Mouse (Mus musculus): ENCODE results near the gene Ppil6. TPM values are rescaled to one million over a fixed set of nuclear protein-coding genes. Genes with fewer than 3 reads are reported as not detected.

Ppil6 gene
- total RNA-seq, 2 experiments from 2014 or later, result 6.2 to 7.3 TPM

DNA sequence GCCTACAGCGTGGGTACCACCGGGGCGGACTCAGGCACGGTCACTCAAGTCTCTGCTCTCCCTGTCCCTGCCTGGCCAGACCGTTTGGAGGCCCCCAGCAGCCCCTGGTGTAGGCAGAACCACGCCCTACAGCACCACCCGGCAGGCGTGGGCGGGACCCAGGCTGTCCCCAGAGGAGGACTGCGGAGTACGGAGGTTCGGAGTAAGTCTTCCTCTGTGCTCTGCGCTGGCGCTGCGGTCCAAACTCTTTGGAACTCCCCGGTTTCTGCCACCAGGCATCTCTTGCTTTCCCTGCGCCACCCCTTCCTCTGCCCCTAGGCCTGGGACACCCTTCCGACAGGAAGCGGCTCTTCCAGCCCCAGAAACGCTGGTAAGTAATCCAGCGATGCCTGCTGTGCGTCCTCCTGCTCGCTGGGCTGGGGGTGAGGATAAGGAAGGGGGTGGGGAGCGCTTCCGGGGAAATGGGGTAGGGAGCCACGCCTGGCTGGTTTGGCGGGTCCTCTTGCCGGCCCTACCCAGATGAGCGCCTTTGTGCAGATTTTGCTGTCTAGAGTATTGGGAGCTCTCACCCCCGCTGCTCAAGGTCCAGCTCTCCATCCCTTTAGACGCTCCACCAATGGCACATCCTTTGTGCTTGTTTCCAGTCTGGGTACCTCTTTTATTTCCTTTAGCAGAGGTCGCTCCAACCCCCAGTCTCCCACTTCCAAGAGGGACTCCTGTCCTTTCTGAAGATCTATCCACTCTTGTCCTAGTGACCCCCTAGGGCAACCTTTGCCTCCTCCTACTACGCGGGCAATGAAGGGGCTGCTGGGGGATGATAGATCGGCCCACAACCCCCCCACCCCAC is 13.8 kb upstream of the Ppil6 start, which contains the start of gene Mical1:
Gene Mical1, plus strand, starts transcription at position 144 of the 847 bp plus-strand sequence.
- DNase-seq (ENCODE audit: extremely low spot score in 1 of 2, low spot score in 2 of 2), result peak in 1 of 2 experiments; percentile 85
- intact Hi-C loops (cut with DNase I), result no loop called here

DNA sequence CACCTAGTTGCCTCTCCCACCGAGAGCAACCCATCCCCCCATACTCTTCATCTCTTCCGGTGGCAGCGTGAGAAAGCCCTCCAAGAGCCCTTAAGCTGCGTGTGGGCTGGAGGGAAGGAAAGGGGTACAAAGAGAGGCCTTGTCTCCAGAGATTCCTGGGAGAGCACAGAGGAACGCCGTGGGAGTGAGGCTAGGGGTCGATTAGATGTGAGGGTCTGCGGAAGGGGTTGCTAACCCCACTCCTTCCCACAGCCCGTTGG is 13.3 kb upstream of the Ppil6 start:
- intact Hi-C loops (cut with DNase I), result no loop called here
- peak in 1 of 2 experiments; percentile 48 for DNase-seq (ENCODE audit: extremely low spot score in 1 of 2, low spot score in 2 of 2)

DNA sequence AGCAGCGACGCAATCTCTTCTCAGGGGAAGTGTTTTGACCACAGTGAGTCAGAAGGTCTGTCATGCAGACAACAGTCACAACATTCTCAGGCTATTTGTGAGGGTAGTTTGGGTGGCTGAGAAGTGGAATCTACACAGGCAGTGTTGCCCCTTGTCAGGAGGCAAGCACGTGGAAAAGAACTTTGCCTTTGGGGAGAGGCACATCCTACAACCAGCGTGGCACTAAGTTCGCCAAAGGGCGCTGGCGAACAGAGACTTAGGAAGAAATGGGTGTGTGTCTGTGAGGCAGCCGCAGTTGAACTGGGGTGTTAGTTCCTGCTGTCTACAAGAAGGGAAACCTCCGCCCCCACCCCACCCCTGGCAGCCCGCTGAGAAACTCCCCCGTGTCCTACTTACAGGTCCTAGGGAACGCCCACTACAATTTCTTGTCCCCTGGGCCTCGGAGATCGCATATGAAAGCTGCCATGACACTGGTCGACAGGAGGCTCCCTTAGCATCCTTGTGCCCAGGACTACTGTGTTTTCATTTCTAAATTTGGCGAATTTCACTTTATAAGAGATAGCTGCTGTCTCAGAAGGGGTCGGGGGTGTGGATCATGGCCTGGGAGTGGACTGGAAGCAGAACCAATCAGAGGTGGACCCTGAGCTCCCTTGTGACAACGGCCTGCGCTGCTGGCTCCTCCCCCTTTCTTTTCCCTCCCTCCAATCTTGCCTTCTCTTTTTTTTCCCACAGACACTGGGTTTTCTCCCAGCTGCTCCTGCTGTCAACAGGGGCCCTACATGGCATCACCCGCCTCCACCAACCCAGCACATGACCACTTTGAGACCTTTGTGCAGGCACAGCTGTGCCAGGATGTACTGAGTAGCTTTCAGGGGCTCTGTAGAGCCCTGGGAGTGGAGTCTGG is 12.7 kb upstream of the Ppil6 start:
- intact Hi-C loops (cut with DNase I), result no loop called here

DNA sequence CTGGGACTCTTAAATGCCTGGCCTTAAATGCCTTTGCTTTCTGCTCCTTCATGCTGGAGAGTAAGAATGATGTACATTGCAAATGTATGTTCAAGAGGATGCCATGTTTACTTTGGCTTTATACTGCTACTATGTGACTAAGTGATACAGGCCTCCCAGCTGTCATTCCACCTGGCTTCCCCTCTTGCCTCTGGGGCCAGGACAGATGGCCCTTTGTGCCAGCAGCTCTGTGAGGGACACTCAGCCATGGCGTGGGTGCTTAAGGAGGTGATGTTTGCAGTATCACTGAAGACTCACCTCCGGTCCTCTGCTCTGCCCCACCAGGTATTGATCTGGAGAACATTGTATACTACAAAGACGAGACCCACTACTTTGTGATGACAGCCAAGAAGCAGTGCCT is 10.3 kb upstream of the Ppil6 start:
- no peak for DNase-seq (ENCODE audit: extremely low spot score in 1 of 2, low spot score in 2 of 2)
- intact Hi-C loops (cut with DNase I), result no loop called here

More for the DNA sequence above, 12.7 kb upstream of the Ppil6 start:
- peak; percentile 54 to 87 for DNase-seq (ENCODE audit: extremely low spot score in 1 of 2, low spot score in 2 of 2)

DNA sequence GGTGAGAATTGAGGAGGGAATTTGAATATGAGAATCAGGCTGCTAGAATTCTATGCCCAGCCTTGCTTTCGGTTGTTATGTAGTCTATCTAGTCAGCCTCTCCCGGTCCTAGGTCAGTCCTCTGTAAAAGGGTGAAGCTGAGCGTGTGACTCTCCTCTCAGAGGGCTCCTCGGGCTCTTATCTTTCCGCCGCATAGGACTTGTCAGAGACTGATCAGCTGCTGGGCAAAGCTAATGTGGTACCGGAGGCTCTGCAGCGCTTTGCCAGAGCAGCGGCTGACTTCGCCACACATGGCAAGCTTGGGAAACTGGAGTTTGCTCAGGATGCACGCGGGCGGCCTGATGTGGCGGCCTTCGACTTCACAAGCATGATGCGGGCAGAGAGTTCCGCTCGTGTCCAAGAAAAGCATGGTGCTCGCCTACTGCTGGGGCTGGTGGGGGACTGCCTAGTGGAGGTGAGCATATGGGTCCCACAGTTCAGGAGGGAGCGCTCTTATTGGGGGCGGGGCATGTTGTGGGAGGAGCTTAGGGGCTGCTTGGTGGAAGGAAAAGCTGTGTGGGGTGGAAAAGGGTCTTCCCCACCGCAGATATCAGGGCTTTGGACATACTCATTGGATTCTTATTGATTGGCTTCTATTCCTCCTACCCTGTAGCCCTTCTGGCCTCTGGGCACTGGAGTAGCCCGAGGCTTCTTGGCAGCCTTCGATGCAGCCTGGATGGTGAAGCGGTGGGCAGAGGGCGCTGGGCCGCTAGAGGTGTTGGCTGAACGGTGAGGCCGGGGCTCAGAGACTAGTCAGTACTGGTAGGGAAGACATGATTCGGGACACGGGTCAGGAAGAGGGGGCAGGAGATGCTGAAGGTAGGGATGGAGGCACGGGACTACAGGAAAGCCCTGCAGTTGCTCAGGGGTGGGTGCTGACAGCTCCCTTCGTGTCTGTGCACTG is 9.0 kb upstream of the Ppil6 start:
- intact Hi-C loops (cut with DNase I), result no loop called here
- no peak for DNase-seq (ENCODE audit: extremely low spot score in 1 of 2, low spot score in 2 of 2)

DNA sequence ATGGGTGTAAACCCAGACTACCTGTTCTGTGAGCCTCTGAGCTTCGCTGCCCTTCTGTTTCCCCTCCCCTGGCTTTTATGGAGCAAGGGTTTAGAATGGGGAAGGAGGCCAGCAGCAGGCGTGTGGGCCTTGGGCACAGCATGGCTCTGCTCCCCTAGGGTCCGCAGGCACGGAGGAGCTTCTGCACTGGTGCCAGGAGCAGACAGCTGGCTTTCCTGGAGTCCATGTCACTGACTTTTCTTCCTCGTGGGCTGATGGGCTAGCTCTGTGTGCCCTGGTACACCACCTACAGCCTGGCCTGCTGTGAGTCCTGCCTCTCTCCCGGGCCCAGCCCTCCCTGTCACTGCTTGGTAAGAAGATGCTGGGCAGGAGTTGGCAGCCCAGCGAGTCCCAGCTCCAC is 7.8 kb upstream of the Ppil6 start:
- intact Hi-C loops (cut with DNase I), result no loop called here
- no peak for DNase-seq (ENCODE audit: extremely low spot score in 1 of 2, low spot score in 2 of 2)

DNA sequence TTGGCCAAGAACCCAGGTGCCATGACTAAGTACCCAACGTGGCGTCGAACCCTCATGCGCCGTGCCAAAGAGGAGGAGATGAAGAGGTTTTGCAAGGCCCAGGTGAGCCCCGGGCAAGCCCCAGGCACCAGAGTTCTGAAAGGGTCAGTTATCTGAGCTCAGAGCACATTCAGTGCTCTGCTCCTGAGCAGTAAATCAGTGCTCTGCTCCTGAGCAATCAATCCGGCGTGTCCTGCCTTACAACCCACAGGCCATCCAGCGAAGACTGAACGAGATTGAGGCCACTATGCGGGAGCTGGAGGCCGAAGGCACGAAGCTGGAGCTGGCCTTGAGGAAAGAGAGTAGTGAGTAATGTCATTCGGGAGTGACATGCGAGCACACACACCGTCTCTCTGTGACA is 4.5 kb upstream of the Ppil6 start:
- no peak for DNase-seq (ENCODE audit: extremely low spot score in 1 of 2, low spot score in 2 of 2)

DNA sequence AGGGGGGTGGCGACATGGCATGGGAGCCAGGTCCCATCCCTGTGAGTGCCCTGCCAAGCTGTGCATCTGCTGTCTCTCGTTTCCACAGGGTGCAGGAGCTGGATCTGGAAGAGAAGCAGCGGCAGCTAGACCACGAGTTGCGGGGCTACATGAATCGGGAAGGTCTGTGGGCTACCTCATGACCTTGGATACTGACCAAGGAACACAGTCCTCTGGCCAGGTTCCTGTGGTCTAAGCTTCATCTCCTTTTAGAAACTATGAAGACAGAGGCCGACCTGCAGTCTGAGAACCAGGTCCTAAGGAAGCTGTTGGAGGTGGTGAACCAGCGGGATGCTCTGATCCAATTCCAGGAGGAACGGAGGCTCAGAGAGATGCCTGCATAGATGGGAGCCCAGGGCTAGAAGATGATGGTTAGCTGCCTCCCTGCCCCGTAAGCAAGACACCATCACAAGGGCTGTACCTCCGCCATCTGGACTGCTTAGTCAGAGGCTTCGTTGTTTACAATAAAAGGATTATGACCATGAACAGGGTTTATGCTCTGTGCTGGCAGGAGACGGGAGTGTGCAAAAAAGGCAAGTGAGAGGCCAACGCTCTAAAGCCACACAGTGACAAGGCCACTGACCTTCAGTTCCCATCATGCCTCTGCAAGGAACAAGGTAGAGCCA is 3.6 kb upstream of the Ppil6 start:
- no peak for DNase-seq (ENCODE audit: extremely low spot score in 1 of 2, low spot score in 2 of 2)
- intact Hi-C loops (cut with DNase I), result no loop called here

More for the DNA sequence above, 4.5 kb upstream of the Ppil6 start:
- intact Hi-C loops (cut with DNase I), result no loop called here

DNA sequence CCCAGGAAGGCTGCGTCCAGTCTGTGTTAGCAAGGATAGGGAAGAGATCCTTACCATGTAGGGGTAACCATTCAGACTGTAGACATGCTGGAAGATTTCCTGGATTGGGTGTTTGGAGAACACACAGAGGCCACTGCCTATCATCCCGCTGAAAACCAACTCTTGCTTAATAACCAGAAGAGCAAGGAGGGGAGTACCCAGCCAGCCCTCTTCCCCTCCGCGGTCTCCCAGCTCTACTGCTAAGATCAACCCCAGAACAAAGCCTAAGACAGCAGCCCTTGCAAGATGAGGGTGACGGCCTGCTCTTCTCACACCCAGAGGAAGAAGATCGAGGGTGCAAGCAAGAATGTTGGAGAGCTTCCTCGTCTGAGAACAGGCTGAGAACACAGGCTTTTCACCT is 1.4 kb upstream of the Ppil6 start:
- intact Hi-C loops (cut with DNase I), result no loop called here
- DNase-seq (ENCODE audit: extremely low spot score in 1 of 2, low spot score in 2 of 2), result no peak

DNA sequence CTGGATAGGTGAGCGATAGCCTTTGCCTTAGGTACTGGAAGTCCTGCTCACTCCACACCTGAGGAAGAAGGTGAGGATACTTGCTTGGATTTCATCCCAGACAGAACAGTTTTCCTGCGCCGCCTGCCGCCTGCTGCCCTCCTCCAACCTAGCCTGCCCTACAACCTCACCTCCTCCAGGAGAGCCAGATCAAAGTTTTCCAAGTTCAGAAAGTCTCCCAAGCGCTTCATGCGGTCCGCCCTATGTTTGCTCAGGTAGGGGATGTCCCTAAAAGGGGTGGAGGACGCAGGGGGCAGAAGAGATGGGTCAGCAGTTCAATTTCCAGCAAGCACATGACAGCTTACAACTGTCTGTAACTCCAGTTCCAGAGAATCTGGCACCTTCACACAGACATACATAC is 945 bp upstream of the Ppil6 start:
- intact Hi-C loops (cut with DNase I), result no loop called here

DNA sequence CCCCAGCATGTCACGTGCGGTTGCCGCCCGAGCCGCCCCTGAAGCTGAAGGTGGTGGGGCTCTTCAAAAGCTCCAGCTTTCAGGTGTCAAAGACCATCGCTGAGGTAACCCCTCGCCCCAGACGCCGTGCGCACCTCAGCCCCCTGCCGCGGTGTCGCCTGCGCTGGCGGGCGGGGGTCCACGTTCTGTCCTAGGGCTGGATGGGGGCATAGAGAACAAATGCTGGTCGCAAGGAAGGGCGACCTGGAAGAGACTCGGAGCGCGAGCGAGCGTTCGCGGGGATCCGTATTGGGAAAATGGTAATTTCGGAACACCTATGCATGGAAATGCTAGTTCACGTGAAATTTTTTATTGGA is 257 bp downstream of the Ppil6 start:
- intact Hi-C loops (cut with DNase I), result no loop called here
- no peak for DNase-seq (ENCODE audit: extremely low spot score in 1 of 2, low spot score in 2 of 2)

More for the DNA sequence above, 945 bp upstream of the Ppil6 start:
- no peak for DNase-seq (ENCODE audit: extremely low spot score in 1 of 2, low spot score in 2 of 2)

DNA sequence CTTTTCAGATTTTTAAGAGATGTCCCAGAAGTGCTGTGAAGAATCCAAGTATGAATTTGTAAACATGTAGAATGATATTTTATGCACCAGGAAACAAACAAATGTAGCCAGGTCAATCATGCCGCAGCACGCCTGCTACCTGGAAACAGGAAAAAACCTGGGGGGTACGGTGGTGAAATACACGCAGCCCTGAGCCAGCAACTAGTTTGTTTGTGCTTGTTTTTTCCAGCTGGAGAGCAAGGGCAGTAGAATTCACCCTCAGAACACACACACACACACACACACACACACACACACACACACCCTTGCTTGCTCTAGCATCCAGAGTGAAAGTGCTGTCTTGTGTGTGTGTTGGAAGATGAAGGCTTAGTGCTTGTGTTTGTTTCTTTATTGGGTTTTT is 872 bp downstream of the Ppil6 start:
- DNase-seq (ENCODE audit: extremely low spot score in 1 of 2, low spot score in 2 of 2), result no peak
- intact Hi-C loops (cut with DNase I), result no loop called here

DNA sequence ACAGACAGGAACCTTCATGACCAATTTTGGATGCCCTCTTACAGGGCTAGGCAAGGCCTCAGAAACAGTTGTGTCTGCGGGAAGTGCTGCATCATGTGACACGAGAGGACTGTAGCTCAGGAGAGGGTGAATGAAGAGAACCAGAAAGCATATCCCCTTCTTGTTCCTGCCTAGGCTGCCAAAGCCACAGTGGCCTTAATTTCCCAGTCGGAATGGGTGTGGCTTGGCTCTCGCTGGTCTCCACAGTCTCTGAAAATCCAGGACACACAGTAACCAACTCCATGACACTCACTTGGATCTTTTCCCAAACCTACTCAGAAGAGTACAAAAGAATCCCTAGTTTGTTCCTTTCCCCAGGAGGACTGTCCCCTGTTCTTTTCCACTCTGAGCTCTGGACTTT is 10.7 kb downstream of the Ppil6 start:
- intact Hi-C loops (cut with DNase I), result loop anchor here (10.0 kb wide), 3 partner anchors 46 to 496 kb away; partner anchors contain the start of genes Ak9, Fig4 and Zbtb24
- DNase-seq (ENCODE audit: extremely low spot score in 1 of 2, low spot score in 2 of 2), result peak; percentile 40 to 61

DNA sequence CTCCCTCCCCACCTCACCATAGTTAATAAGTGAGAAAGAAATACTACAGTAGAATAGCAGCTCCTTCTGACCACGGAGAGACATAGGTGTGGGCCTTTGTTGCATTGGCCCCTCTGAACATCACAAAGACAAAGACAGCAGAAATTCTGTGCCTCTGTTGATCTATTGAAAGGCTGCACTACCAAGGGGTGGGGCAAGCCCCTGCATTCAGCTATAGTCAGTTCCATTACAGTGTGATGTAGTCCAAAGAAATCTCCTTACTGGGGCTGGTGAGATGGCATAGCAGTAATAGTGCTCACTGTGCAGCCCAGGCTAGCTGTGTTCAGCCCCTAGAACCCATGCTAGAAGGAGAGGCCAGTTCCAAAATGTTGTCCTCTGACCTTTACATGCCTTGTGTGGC is 14.8 kb downstream of the Ppil6 start:
- intact Hi-C loops (cut with DNase I), result loop anchor here (10.0 kb wide), 3 partner anchors 50 to 500 kb away; partner anchors contain the start of genes Ak9, Fig4 and Zbtb24
- DNase-seq (ENCODE audit: extremely low spot score in 1 of 2, low spot score in 2 of 2), result no peak

DNA sequence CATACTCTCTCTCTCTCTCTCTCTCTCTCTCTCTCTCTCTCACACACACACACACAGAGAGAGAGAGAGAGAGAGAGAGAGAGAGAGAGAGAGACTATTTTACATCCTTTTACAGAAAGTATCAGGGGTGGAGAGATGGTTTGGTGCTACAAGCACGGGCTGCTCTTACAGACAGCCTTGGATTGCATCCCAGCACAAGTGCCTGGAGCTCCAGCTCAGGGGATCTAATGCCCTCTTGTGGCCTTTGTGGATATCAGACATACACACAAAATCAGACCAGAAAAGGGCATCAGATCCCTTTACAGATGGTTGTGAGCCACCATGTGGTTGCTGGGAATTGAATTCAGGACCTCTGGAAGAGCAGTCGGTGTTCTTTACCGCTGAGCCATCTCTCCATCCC is 15.2 kb downstream of the Ppil6 start:
- intact Hi-C loops (cut with DNase I), result loop anchor here (10.0 kb wide), 3 partner anchors 51 to 501 kb away; partner anchors contain the start of genes Ak9, Fig4 and Zbtb24
- DNase-seq (ENCODE audit: extremely low spot score in 1 of 2, low spot score in 2 of 2), result peak; percentile 76 to 79

DNA sequence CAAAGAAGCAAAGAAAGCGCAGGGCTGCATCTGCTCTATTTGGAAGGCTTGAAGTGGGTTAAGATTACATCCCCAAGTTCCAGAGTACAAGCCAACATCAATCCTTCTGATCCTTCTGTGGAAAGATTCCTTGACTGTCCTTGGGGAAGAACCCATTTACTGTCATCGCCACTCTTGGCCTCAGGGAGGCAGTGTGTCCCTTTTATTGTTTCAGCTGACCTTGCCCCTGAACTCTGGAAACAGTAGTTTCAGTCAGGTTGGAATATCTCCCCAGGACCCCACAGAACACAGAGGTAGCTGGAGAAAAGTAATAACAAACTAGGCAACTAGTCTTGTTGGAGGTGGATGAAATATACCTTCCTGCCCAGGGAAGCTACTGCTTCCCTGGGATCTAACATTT is 18.9 kb downstream of the Ppil6 start:
- intact Hi-C loops (cut with DNase I), result loop anchor here (10.0 kb wide), 3 partner anchors 54 to 504 kb away; partner anchors contain the start of genes Ak9, Fig4 and Zbtb24

DNA sequence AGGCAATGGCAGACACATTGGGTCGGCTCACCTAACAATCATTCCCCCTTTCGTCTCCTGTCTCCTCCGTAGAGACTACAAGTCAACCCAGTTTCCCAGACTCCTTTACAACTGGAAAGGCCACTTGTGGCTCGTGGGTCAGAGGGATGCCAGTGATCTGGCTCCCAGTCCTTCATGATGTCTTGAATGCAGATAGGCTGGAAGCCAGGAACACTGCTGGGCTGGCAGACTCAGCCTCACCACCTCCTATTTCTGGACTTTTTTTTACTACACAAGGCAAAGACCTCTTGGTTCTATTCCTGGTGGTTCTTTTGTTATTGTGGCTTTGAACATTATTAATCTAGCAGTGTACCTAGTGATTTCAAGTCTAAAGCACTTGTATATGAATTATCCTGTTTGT is 24.1 kb downstream of the Ppil6 start:
- intact Hi-C loops (cut with DNase I), result loop anchor here (10.0 kb wide), 2 partner anchors 300 to 780 kb away; no protein-coding TSS in a partner anchor
- DNase-seq (ENCODE audit: extremely low spot score in 1 of 2, low spot score in 2 of 2), result no peak

More for the DNA sequence above, 18.9 kb downstream of the Ppil6 start:
- no peak for DNase-seq (ENCODE audit: extremely low spot score in 1 of 2, low spot score in 2 of 2)

DNA sequence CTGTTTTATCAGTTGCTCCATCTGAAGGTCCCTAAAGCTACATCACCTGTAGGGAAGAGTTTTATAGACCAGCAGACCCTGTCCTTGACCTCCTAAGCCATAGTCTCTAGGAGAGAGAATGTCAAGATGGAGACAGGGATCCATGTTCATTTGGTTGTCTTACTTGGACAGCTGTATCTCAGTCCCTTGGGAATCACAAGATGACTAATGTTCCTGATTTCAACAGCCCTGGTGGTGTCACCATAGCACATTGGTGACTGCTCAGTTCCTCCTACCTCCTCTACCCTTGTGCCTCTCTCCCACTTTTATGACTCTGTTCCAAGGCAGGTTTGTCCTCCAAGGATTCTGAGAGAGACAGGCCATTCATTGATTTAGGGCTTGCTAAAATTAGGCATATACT is 24.7 kb downstream of the Ppil6 start:
- DNase-seq (ENCODE audit: extremely low spot score in 1 of 2, low spot score in 2 of 2), result no peak
- intact Hi-C loops (cut with DNase I), result loop anchor here (10.0 kb wide), 2 partner anchors 300 to 780 kb away; no protein-coding TSS in a partner anchor

Data from left cerebral cortex, postnatal 10 days (tissue).